Mouse (Mus musculus) CD8-positive naive resting alpha-beta T cell, adult 2 months (primary cell): ENCODE results near the gene Immt.
A peak's percentile ranks its signal among the peaks of the same experiment; 100 is the strongest.

ENCODE experiments used
- DNase-seq, 2 experiments: peaks; one replicate each; pipeline ENCODE4 v3.0.0; 2022; ENCODE audit warnings: low read depth in 2 of 2, low spot score in 2 of 2

Immt gene

GRCm38 (mm10) chr6:71830690-71831580, at the start of gene Immt:
Gene Immt, plus strand, starts transcription at chr6:71831331.
- DNase-seq: peak; percentile 86 to 90

GRCm38 (mm10) chr6:71783165-71783564, 48.0 kb upstream of the Immt start:
- DNase-seq: no peak

GRCm38 (mm10) chr6:71788348-71788747, 42.8 kb upstream of the Immt start:
- no peak for DNase-seq

GRCm38 (mm10) chr6:71791771-71792170, 39.4 kb upstream of the Immt start:
- DNase-seq: no peak

- no peak for DNase-seq
Observed at GRCm38 (mm10) chr6:71799391-71799790, 31.7 kb upstream of the Immt start.

- no peak for DNase-seq
Observed at GRCm38 (mm10) chr6:71801011-71801713, 30.0 kb upstream of the Immt start.

- DNase-seq: no peak
Observed at GRCm38 (mm10) chr6:71801714-71802094, 29.4 kb upstream of the Immt start.

GRCm38 (mm10) chr6:71803609-71804008, 27.5 kb upstream of the Immt start:
- DNase-seq: no peak

- DNase-seq: peak; percentile 39 to 45
Observed at GRCm38 (mm10) chr6:71804061-71804829, 26.9 kb upstream of the Immt start.

- DNase-seq: no peak
Observed at GRCm38 (mm10) chr6:71806713-71807112, 24.4 kb upstream of the Immt start.

GRCm38 (mm10) chr6:71809890-71810289, 21.2 kb upstream of the Immt start:
- DNase-seq: no peak

GRCm38 (mm10) chr6:71812820-71813219, 18.3 kb upstream of the Immt start:
- DNase-seq: no peak

- DNase-seq: no peak
Observed at GRCm38 (mm10) chr6:71819764-71820292, 11.3 kb upstream of the Immt start.

- DNase-seq: peak in 1 of 2 experiments; percentile 2
Observed at GRCm38 (mm10) chr6:71823085-71823484, 8.0 kb upstream of the Immt start.

GRCm38 (mm10) chr6:71823488-71823887, 7.6 kb upstream of the Immt start:
- DNase-seq: peak; percentile 77 to 85

GRCm38 (mm10) chr6:71823961-71824360, 7.2 kb upstream of the Immt start:
- DNase-seq: no peak

- no peak for DNase-seq
Observed at GRCm38 (mm10) chr6:71826869-71827268, 4.3 kb upstream of the Immt start, which contains the start of gene Mrpl35. Gene Mrpl35, minus strand, starts transcription at chr6:71826969.

GRCm38 (mm10) chr6:71829768-71830167, 1.4 kb upstream of the Immt start:
- no peak for DNase-seq

GRCm38 (mm10) chr6:71831581-71831960, 440 bp downstream of the Immt start:
- peak; percentile 91 for DNase-seq

GRCm38 (mm10) chr6:71836811-71837210, 5.7 kb downstream of the Immt start:
- DNase-seq: no peak

GRCm38 (mm10) chr6:71839815-71840214, 8.7 kb downstream of the Immt start:
- no peak for DNase-seq
